ENCODE assay signal across 18 mouse cellular contexts in genomic region chr7:98187332-98187731, GRCm38 (mm10). TPM values are rescaled to one million over a fixed set of nuclear protein-coding genes. Genes with fewer than 3 reads are reported as not detected.
DNase-seq lines count a peak whose midpoint lies in the region; ATAC-seq and TF ChIP-seq lines count a peak whose summit lies in the region.
"Not testable (repeated sequence)": the region's sequence is repeated elsewhere in the genome, so short reads cannot be mapped to it uniquely, and the experiment has no call there.
"Had no signal": no experiment of that assay in that cellular context is flagged by ENCODE, and none has a peak within 500 bp of the region (broad histone marks: within the 10 kb centered on the region; RNA-seq: fewer than 3 reads in every experiment).

No protein-coding gene starts in this region.

- not testable (repeated sequence) for H3K4me2 ChIP-seq in hindbrain, embryonic 12.5 days (replicated peaks); midbrain, embryonic 11.5 days; midbrain, embryonic 15.5 days; neural tube, embryonic 13.5 days

- not testable (repeated sequence) for H3K4me3 ChIP-seq in cortical plate, adult 2 months (ENCODE audit: insufficient read depth, low read length); hindbrain, embryonic 12.5 days; layer of hippocampus, adult 2 months; midbrain, embryonic 11.5 days (ENCODE audit: low read depth, low read length); midbrain, embryonic 15.5 days; neural tube, embryonic 13.5 days

- not testable (repeated sequence) for TF ChIP-seq CTCF in cortical plate, adult 2 months (IDR thresholded peaks at IDR 0.05; ENCODE audit: extremely low read depth, insufficient read depth, low read length); layer of hippocampus, adult 2 months (conservative IDR thresholded peaks at IDR 0.05)

- peak overlapping the region; percentile 61; the same call in 1 of the 2 replicates for H3K27ac ChIP-seq in cortical plate, adult 2 months (ENCODE audit: insufficient read depth, low read length)
- peak overlapping the region; percentile 62 for H3K27ac ChIP-seq in hindbrain, embryonic 12.5 days
- peak overlapping the region; percentile 51 for H3K27ac ChIP-seq in layer of hippocampus, adult 2 months
- H3K27ac ChIP-seq in midbrain, embryonic 11.5 days (ENCODE audit: low read depth, low read length): 0 out of 2 replicates have a peak overlapping the region, but pooled peaks have one; percentile 25
- 0 out of 2 replicates have a peak overlapping the region, but pooled peaks have one; percentile 34 for H3K27ac ChIP-seq in midbrain, embryonic 15.5 days
- peak overlapping the region; percentile 77 for H3K27ac ChIP-seq in neural tube, embryonic 13.5 days (replicated peaks)

- TF ChIP-seq POLR2A in cortical plate, adult 2 months (IDR thresholded peaks at IDR 0.05; ENCODE audit: extremely low read depth, insufficient read depth, low read length): not testable (repeated sequence)

- peak; percentile 60 for DNase-seq in 3T3-L1 (ENCODE audit: low read depth, low spot score)
- DNase-seq in layer of hippocampus, adult 2 months (ENCODE audit: low spot score in 2 of 2); midbrain, embryonic 11.5 days (ENCODE audit: low spot score, missing footprints): not testable (repeated sequence)

- H3K36me3 ChIP-seq in hindbrain, embryonic 12.5 days; midbrain, embryonic 11.5 days (ENCODE audit: control insufficient read depth, insufficient read depth, low read length); midbrain, embryonic 15.5 days (replicated peaks); neural tube, embryonic 13.5 days: not testable (repeated sequence)

- peaks cover 29% of the 10 kb centered on the region for H3K27me3 ChIP-seq in hindbrain, embryonic 12.5 days
- peaks cover 13% of the 10 kb centered on the region for H3K27me3 ChIP-seq in midbrain, embryonic 11.5 days (ENCODE audit: control insufficient read depth, insufficient read depth, low read length)
- H3K27me3 ChIP-seq in midbrain, embryonic 15.5 days (replicated peaks): peaks cover 23% of the 10 kb centered on the region
- H3K27me3 ChIP-seq in neural tube, embryonic 13.5 days: peaks cover 13% of the 10 kb centered on the region

- WGBS in hindbrain, embryonic 12.5 days: 61% methylated on average over 3 of the region's 3 CpGs
- WGBS in midbrain, embryonic 11.5 days: 83% methylated on average over 3 of the region's 3 CpGs
- 59% methylated on average over 3 of the region's 3 CpGs for WGBS in midbrain, embryonic 15.5 days
- 60% methylated on average over 3 of the region's 3 CpGs for WGBS in neural tube, embryonic 13.5 days

- not testable (repeated sequence) for H3K9ac ChIP-seq in hindbrain, embryonic 12.5 days; midbrain, embryonic 11.5 days (ENCODE audit: low read length); midbrain, embryonic 15.5 days; neural tube, embryonic 13.5 days

- peak; percentile 93 for ATAC-seq in granulocyte monocyte progenitor cell, adult 5-6 weeks (replicated peaks; ENCODE audit: poor library complexity, severe bottlenecking)
- not testable (repeated sequence) for ATAC-seq in hindbrain, embryonic 12.5 days (ENCODE audit: low FRiP score); midbrain, embryonic 11.5 days (ENCODE audit: low FRiP score); midbrain, embryonic 15.5 days (replicated peaks); neural tube, embryonic 13.5 days (ENCODE audit: low read depth)

- not testable (repeated sequence) for H3K9me3 ChIP-seq in hindbrain, embryonic 12.5 days (replicated peaks); midbrain, embryonic 11.5 days (ENCODE audit: control insufficient read depth, low read length); midbrain, embryonic 15.5 days; neural tube, embryonic 13.5 days

- H3K4me1 ChIP-seq in cortical plate, adult 2 months (ENCODE audit: control insufficient read depth, insufficient read depth, low read length); midbrain, embryonic 15.5 days: not testable (repeated sequence)
- H3K4me1 ChIP-seq in hindbrain, embryonic 12.5 days: peaks cover 21% of the 10 kb centered on the region
- H3K4me1 ChIP-seq in midbrain, embryonic 11.5 days (ENCODE audit: control insufficient read depth, insufficient read depth, low read length): peaks cover 16% of the 10 kb centered on the region
- peaks cover 34% of the 10 kb centered on the region for H3K4me1 ChIP-seq in neural tube, embryonic 13.5 days (replicated peaks)

RNA-seq across cellular contexts. Expression of gene Capn5, which starts 9.3 kb away (rescaled TPM):
- polyA plus RNA-seq in cortical plate, adult 2 months (2012; rRNA removed): 36.1 and 36.5 TPM in 2 replicates
- 3.2 and 5.2 TPM in 2 replicates for total RNA-seq in granulocyte monocyte progenitor cell, adult 5-6 weeks (2014; fragmentation: Nextera tagmentation)
- total RNA-seq in granulocyte monocyte progenitor cell, adult 5-6 weeks (2017): 1.2 and 1.3 TPM in 2 replicates
- 12.3 and 12.7 TPM in 2 replicates for polyA plus RNA-seq in hindbrain, embryonic 12.5 days (2016; fragmentation: Nextera tagmentation; extraction: Ambion mirVana)
- total RNA-seq in layer of hippocampus, adult 2 months (2021): 10 to 100 TPM; 42.3 to 45.0 TPM
- 3.5 and 3.7 TPM in 2 replicates for polyA plus RNA-seq in midbrain, embryonic 11.5 days (2014; fragmentation: Nextera tagmentation; extraction: Ambion mirVana)
- polyA plus RNA-seq in midbrain, embryonic 15.5 days (2015; fragmentation: Nextera tagmentation; extraction: Ambion mirVana): 18.5 and 19.0 TPM in 2 replicates
- 18.4 and 20.8 TPM in 2 replicates for polyA plus RNA-seq in neural tube, embryonic 13.5 days (2015; fragmentation: Nextera tagmentation; extraction: Ambion mirVana)

RNA-seq across cellular contexts. Expression of gene B3gnt6, which starts 11.9 kb away (rescaled TPM):
- 0.40 and 0.61 TPM in 2 replicates for polyA plus RNA-seq in cortical plate, adult 2 months (2012; rRNA removed)
- 0.58 TPM in 1 of 2 replicates, not detected in the other for total RNA-seq in granulocyte monocyte progenitor cell, adult 5-6 weeks (2014; fragmentation: Nextera tagmentation)
- not detected in 2 replicates for total RNA-seq in granulocyte monocyte progenitor cell, adult 5-6 weeks (2017)
- polyA plus RNA-seq in hindbrain, embryonic 12.5 days (2016; fragmentation: Nextera tagmentation; extraction: Ambion mirVana): 0.09 TPM in 1 of 2 replicates, not detected in the other
- under 1 TPM; 0.34 to 0.36 TPM for total RNA-seq in layer of hippocampus, adult 2 months (2021)
- 0.07 TPM in 1 of 2 replicates, not detected in the other for polyA plus RNA-seq in midbrain, embryonic 11.5 days (2014; fragmentation: Nextera tagmentation; extraction: Ambion mirVana)
- polyA plus RNA-seq in midbrain, embryonic 15.5 days (2015; fragmentation: Nextera tagmentation; extraction: Ambion mirVana): 0.15 and 0.41 TPM in 2 replicates
- 0.24 and 0.36 TPM in 2 replicates for polyA plus RNA-seq in neural tube, embryonic 13.5 days (2015; fragmentation: Nextera tagmentation; extraction: Ambion mirVana)
- total RNA-seq: gastrocnemius, adult 8-10 months; gastrocnemius, postnatal 36 days; heart, adult 18-20 months; heart, postnatal 10 days; heart, postnatal 4 days had no signal
- polyA plus RNA-seq: CD4-positive, CD25-positive, alpha-beta regulatory T cell, adult 4 months; embryonic facial prominence, embryonic 13.5 days; heart, embryonic 10.5 days; intestine, embryonic 16.5 days had no signal

RNA-seq across cellular contexts. Expression of gene Omp, which starts 42.0 kb away (rescaled TPM):
- polyA plus RNA-seq in cortical plate, adult 2 months (2012; rRNA removed): 0.33 and 0.34 TPM in 2 replicates
- total RNA-seq in granulocyte monocyte progenitor cell, adult 5-6 weeks (2014; fragmentation: Nextera tagmentation): 0.32 and 0.64 TPM in 2 replicates
- 0.31 TPM in 1 of 2 replicates, not detected in the other for total RNA-seq in granulocyte monocyte progenitor cell, adult 5-6 weeks (2017)
- 0.28 and 0.73 TPM in 2 replicates for polyA plus RNA-seq in hindbrain, embryonic 12.5 days (2016; fragmentation: Nextera tagmentation; extraction: Ambion mirVana)
- total RNA-seq in layer of hippocampus, adult 2 months (2021): 1 to 10 TPM in 1 of 2 experiments, under 1 TPM in 1; 0.96 to 1.3 TPM
- polyA plus RNA-seq in midbrain, embryonic 11.5 days (2014; fragmentation: Nextera tagmentation; extraction: Ambion mirVana): 0.18 and 0.23 TPM in 2 replicates
- polyA plus RNA-seq in midbrain, embryonic 15.5 days (2015; fragmentation: Nextera tagmentation; extraction: Ambion mirVana): 0.33 and 0.37 TPM in 2 replicates
- 0.45 and 0.60 TPM in 2 replicates for polyA plus RNA-seq in neural tube, embryonic 13.5 days (2015; fragmentation: Nextera tagmentation; extraction: Ambion mirVana)
- total RNA-seq: gastrocnemius, adult 8-10 months; heart, adult 18-20 months had no signal
- polyA plus RNA-seq: CD4-positive, CD25-positive, alpha-beta regulatory T cell, adult 4 months; G1E had no signal

Comparison
In these comparisons a context has a peak if more than half of its experiments do, and no peak if none do; other contexts are left out.
1. H3K27ac ChIP-seq: peak in every context shown above with its lines; median percentile 77 in neural tube, embryonic 13.5 days; 62 in hindbrain, embryonic 12.5 days; 61 in cortical plate, adult 2 months; 51 in layer of hippocampus, adult 2 months; 34 in midbrain, embryonic 15.5 days; 25 in midbrain, embryonic 11.5 days.